Mouse (Mus musculus): ENCODE measurements around the gene Spem1.
A peak's percentile ranks its signal among the peaks of the same experiment; 100 is the strongest.

Spem1 gene

GRCm38 (mm10) chr11:69846198-69846680 is 24.3 kb upstream of the Spem1 start, which contains the start of gene Plscr3:
TSS of gene Plscr3 (plus strand) at chr11:69846376.
- TF ChIP-seq GATA4 (IDR thresholded peaks at IDR 0.05; ENCODE audit: insufficient replicate concordance, low read length) = peak; percentile 30; the same call in 1 of the 2 replicates

- no peak for TF ChIP-seq GATA4 (IDR thresholded peaks at IDR 0.05; ENCODE audit: insufficient replicate concordance, low read length)
Observed at GRCm38 (mm10) chr11:69838714-69839104, 16.7 kb upstream of the Spem1 start.

- TF ChIP-seq GATA4 (IDR thresholded peaks at IDR 0.05; ENCODE audit: insufficient replicate concordance, low read length) = peak; percentile 40; the same call in 1 of the 2 replicates
Observed at GRCm38 (mm10) chr11:69837952-69838713, 16.2 kb upstream of the Spem1 start, which contains the start of gene Tmem256. TSS of gene Tmem256 (plus strand) at chr11:69838514.

GRCm38 (mm10) chr11:69837604-69837951 is 15.6 kb upstream of the Spem1 start, which contains the start of gene Nlgn2:
TSS of gene Nlgn2 (minus strand) at chr11:69837784.
- no peak for TF ChIP-seq GATA4 (IDR thresholded peaks at IDR 0.05; ENCODE audit: insufficient replicate concordance, low read length)

GRCm38 (mm10) chr11:69836703-69837576 is 15.0 kb upstream of the Spem1 start:
- no peak for TF ChIP-seq GATA4 (IDR thresholded peaks at IDR 0.05; ENCODE audit: insufficient replicate concordance, low read length)

GRCm38 (mm10) chr11:69835966-69836335 is 14.0 kb upstream of the Spem1 start:
- no peak for TF ChIP-seq GATA4 (IDR thresholded peaks at IDR 0.05; ENCODE audit: insufficient replicate concordance, low read length)

- no peak for TF ChIP-seq GATA4 (IDR thresholded peaks at IDR 0.05; ENCODE audit: insufficient replicate concordance, low read length)
Observed at GRCm38 (mm10) chr11:69835326-69835965, 13.5 kb upstream of the Spem1 start.

GRCm38 (mm10) chr11:69834001-69834549 is 12.1 kb upstream of the Spem1 start:
- TF ChIP-seq GATA4 (IDR thresholded peaks at IDR 0.05; ENCODE audit: insufficient replicate concordance, low read length) = no peak

GRCm38 (mm10) chr11:69833554-69833953 is 11.6 kb upstream of the Spem1 start:
- no peak for TF ChIP-seq GATA4 (IDR thresholded peaks at IDR 0.05; ENCODE audit: insufficient replicate concordance, low read length)

- no peak for TF ChIP-seq GATA4 (IDR thresholded peaks at IDR 0.05; ENCODE audit: insufficient replicate concordance, low read length)
Observed at GRCm38 (mm10) chr11:69828832-69829231, 6.9 kb upstream of the Spem1 start.

GRCm38 (mm10) chr11:69823456-69823855 is 1.5 kb upstream of the Spem1 start:
- no peak for TF ChIP-seq GATA4 (IDR thresholded peaks at IDR 0.05; ENCODE audit: insufficient replicate concordance, low read length)

- no peak for TF ChIP-seq GATA4 (IDR thresholded peaks at IDR 0.05; ENCODE audit: insufficient replicate concordance, low read length)
Observed at GRCm38 (mm10) chr11:69818871-69819270, 3.1 kb downstream of the Spem1 start.

GRCm38 (mm10) chr11:69818365-69818764 is 3.6 kb downstream of the Spem1 start, which contains the start of gene Spem2:
TSS of gene Spem2 (minus strand) at chr11:69818465.
- TF ChIP-seq GATA4 (IDR thresholded peaks at IDR 0.05; ENCODE audit: insufficient replicate concordance, low read length) = no peak

- TF ChIP-seq GATA4 (IDR thresholded peaks at IDR 0.05; ENCODE audit: insufficient replicate concordance, low read length) = no peak
Observed at GRCm38 (mm10) chr11:69816520-69816919, 5.5 kb downstream of the Spem1 start.

- TF ChIP-seq GATA4 (IDR thresholded peaks at IDR 0.05; ENCODE audit: insufficient replicate concordance, low read length) = no peak
Observed at GRCm38 (mm10) chr11:69815155-69815554, 6.8 kb downstream of the Spem1 start, which contains the start of gene Gm39566. TSS of gene Gm39566 (minus strand) at chr11:69815298.

Measured in liver, adult (tissue).